Mouse (Mus musculus): ENCODE measurements around the gene Krt25. TPM values are rescaled to one million over a fixed set of nuclear protein-coding genes. Genes with fewer than 3 reads are reported as not detected.
A peak's percentile ranks its signal among the peaks of the same experiment; 100 is the strongest.

The Krt25 gene
- polyA plus RNA-seq, 1 experiment from 2014 or later: 0.06 TPM

- H3K9me3 ChIP-seq (replicated peaks; ENCODE audit: control insufficient read depth, low read length): no peaks in the 10 kb centered on the region
- no peak overlapping the region for H3K27ac ChIP-seq (ENCODE audit: low read length)
- H3K9ac ChIP-seq (ENCODE audit: low read length): no peak overlapping the region
- no peak overlapping the region for H3K4me2 ChIP-seq (ENCODE audit: low read depth, low read length)
- H3K4me3 ChIP-seq (replicated peaks; ENCODE audit: low read length): no peak overlapping the region
- 61% methylated on average over 5 of the region's 5 CpGs for WGBS
- no peaks in the 10 kb centered on the region for H3K36me3 ChIP-seq (ENCODE audit: control insufficient read depth, insufficient read depth, low read length)
- no peak for ATAC-seq (ENCODE audit: insufficient read depth, low FRiP score)
- no peaks in the 10 kb centered on the region for H3K27me3 ChIP-seq (ENCODE audit: control insufficient read depth, insufficient read depth, low read length)
- H3K4me1 ChIP-seq (ENCODE audit: control insufficient read depth, insufficient read depth, low read length): no peaks in the 10 kb centered on the region
These were observed 29.9 kb downstream of the Krt25 start for GRCm38 (mm10) chr11:99292846-99293245.

- Histone ChIP-seq H3K4me2 (ENCODE audit: low read depth, low read length) (no peak within 1 kb of the TSS), H3K36me3 (ENCODE audit: control insufficient read depth, insufficient read depth, low read length) (no peaks in the 10 kb centered on the region), H3K4me1 (ENCODE audit: control insufficient read depth, insufficient read depth, low read length) (no peaks in the 10 kb centered on the region), H3K9me3 (replicated peaks; ENCODE audit: control insufficient read depth, low read length) (no peaks in the 10 kb centered on the region), H3K27me3 (ENCODE audit: control insufficient read depth, insufficient read depth, low read length) (no peaks in the 10 kb centered on the region), H3K27ac (ENCODE audit: low read length) (no peak within 1 kb of the TSS), H3K9ac (ENCODE audit: low read length) (0 out of 2 replicates have a peak within 1 kb of the TSS, but pooled peaks have one; percentile 15), H3K4me3 (replicated peaks; ENCODE audit: low read length) (no peak within 1 kb of the TSS)
- WGBS: 32% methylated on average over 11 of the region's 11 CpGs
- ATAC-seq (ENCODE audit: insufficient read depth, low FRiP score): no peak
These were observed 37.9 kb downstream of the Krt25 start, which contains the start of gene Krt24 for GRCm38 (mm10) chr11:99284833-99285312. Krt24 (minus strand) TSS chr11:99285262.

- Histone ChIP-seq H3K4me3 (replicated peaks; ENCODE audit: low read length) (no peak overlapping the region), H3K27me3 (ENCODE audit: control insufficient read depth, insufficient read depth, low read length) (no peaks in the 10 kb centered on the region), H3K27ac (ENCODE audit: low read length) (no peak overlapping the region), H3K4me1 (ENCODE audit: control insufficient read depth, insufficient read depth, low read length) (no peaks in the 10 kb centered on the region), H3K4me2 (ENCODE audit: low read depth, low read length) (no peak overlapping the region), H3K9ac (ENCODE audit: low read length) (no peak overlapping the region), H3K9me3 (replicated peaks; ENCODE audit: control insufficient read depth, low read length) (no peaks in the 10 kb centered on the region), H3K36me3 (ENCODE audit: control insufficient read depth, insufficient read depth, low read length) (no peaks in the 10 kb centered on the region)
- 77% methylated on average over 5 of the region's 5 CpGs for WGBS
- ATAC-seq (ENCODE audit: insufficient read depth, low FRiP score): no peak
These were observed 38.7 kb downstream of the Krt25 start for GRCm38 (mm10) chr11:99284011-99284410.

GRCm38 (mm10) chr11:99283334-99283733 lies 39.4 kb downstream of the Krt25 start:
- Histone ChIP-seq H3K4me1 (ENCODE audit: control insufficient read depth, insufficient read depth, low read length) (no peaks in the 10 kb centered on the region), H3K9ac (ENCODE audit: low read length) (no peak overlapping the region), H3K9me3 (replicated peaks; ENCODE audit: control insufficient read depth, low read length) (no peaks in the 10 kb centered on the region), H3K27ac (ENCODE audit: low read length) (no peak overlapping the region), H3K36me3 (ENCODE audit: control insufficient read depth, insufficient read depth, low read length) (no peaks in the 10 kb centered on the region), H3K4me2 (ENCODE audit: low read depth, low read length) (no peak overlapping the region), H3K27me3 (ENCODE audit: control insufficient read depth, insufficient read depth, low read length) (no peaks in the 10 kb centered on the region), H3K4me3 (replicated peaks; ENCODE audit: low read length) (no peak overlapping the region)
- ATAC-seq (ENCODE audit: insufficient read depth, low FRiP score): no peak
- 48% methylated on average over 4 of the region's 4 CpGs for WGBS

- H3K27me3 ChIP-seq (ENCODE audit: control insufficient read depth, insufficient read depth, low read length): no peaks in the 10 kb centered on the region
- no peak for ATAC-seq (ENCODE audit: insufficient read depth, low FRiP score)
- no peaks in the 10 kb centered on the region for H3K9me3 ChIP-seq (replicated peaks; ENCODE audit: control insufficient read depth, low read length)
- no peaks in the 10 kb centered on the region for H3K36me3 ChIP-seq (ENCODE audit: control insufficient read depth, insufficient read depth, low read length)
- 74% methylated on average over 9 of the region's 9 CpGs for WGBS
- no peak overlapping the region for H3K27ac ChIP-seq (ENCODE audit: low read length)
- no peak overlapping the region for H3K9ac ChIP-seq (ENCODE audit: low read length)
- no peaks in the 10 kb centered on the region for H3K4me1 ChIP-seq (ENCODE audit: control insufficient read depth, insufficient read depth, low read length)
- H3K4me2 ChIP-seq (ENCODE audit: low read depth, low read length): no peak overlapping the region
- no peak overlapping the region for H3K4me3 ChIP-seq (replicated peaks; ENCODE audit: low read length)
These were observed 41.6 kb downstream of the Krt25 start for GRCm38 (mm10) chr11:99281116-99281515.

- Histone ChIP-seq H3K27ac (ENCODE audit: low read length) (no peak overlapping the region), H3K4me2 (ENCODE audit: low read depth, low read length) (no peak overlapping the region), H3K9ac (ENCODE audit: low read length) (no peak overlapping the region), H3K9me3 (replicated peaks; ENCODE audit: control insufficient read depth, low read length) (no peaks in the 10 kb centered on the region), H3K36me3 (ENCODE audit: control insufficient read depth, insufficient read depth, low read length) (no peaks in the 10 kb centered on the region), H3K4me3 (replicated peaks; ENCODE audit: low read length) (no peak overlapping the region), H3K27me3 (ENCODE audit: control insufficient read depth, insufficient read depth, low read length) (no peaks in the 10 kb centered on the region), H3K4me1 (ENCODE audit: control insufficient read depth, insufficient read depth, low read length) (no peaks in the 10 kb centered on the region)
- WGBS: 62% methylated on average over 5 of the region's 5 CpGs
- ATAC-seq (ENCODE audit: insufficient read depth, low FRiP score): no peak
These were observed 42.8 kb downstream of the Krt25 start for GRCm38 (mm10) chr11:99279986-99280385.

- no peak overlapping the region for H3K9ac ChIP-seq (ENCODE audit: low read length)
- no peak for ATAC-seq (ENCODE audit: insufficient read depth, low FRiP score)
- H3K4me3 ChIP-seq (replicated peaks; ENCODE audit: low read length): no peak overlapping the region
- no peaks in the 10 kb centered on the region for H3K36me3 ChIP-seq (ENCODE audit: control insufficient read depth, insufficient read depth, low read length)
- no peaks in the 10 kb centered on the region for H3K4me1 ChIP-seq (ENCODE audit: control insufficient read depth, insufficient read depth, low read length)
- H3K4me2 ChIP-seq (ENCODE audit: low read depth, low read length): no peak overlapping the region
- no peak overlapping the region for H3K27ac ChIP-seq (ENCODE audit: low read length)
- no peaks in the 10 kb centered on the region for H3K27me3 ChIP-seq (ENCODE audit: control insufficient read depth, insufficient read depth, low read length)
- H3K9me3 ChIP-seq (replicated peaks; ENCODE audit: control insufficient read depth, low read length): no peaks in the 10 kb centered on the region
- 28% methylated on average over 7 of the region's 7 CpGs for WGBS
These were observed 46.0 kb downstream of the Krt25 start for GRCm38 (mm10) chr11:99276786-99277185.

GRCm38 (mm10) chr11:99275624-99276023 lies 47.1 kb downstream of the Krt25 start:
- no peaks in the 10 kb centered on the region for H3K4me1 ChIP-seq (ENCODE audit: control insufficient read depth, insufficient read depth, low read length)
- no peaks in the 10 kb centered on the region for H3K9me3 ChIP-seq (replicated peaks; ENCODE audit: control insufficient read depth, low read length)
- ATAC-seq (ENCODE audit: insufficient read depth, low FRiP score): no peak
- H3K36me3 ChIP-seq (ENCODE audit: control insufficient read depth, insufficient read depth, low read length): no peaks in the 10 kb centered on the region
- no peak overlapping the region for H3K4me3 ChIP-seq (replicated peaks; ENCODE audit: low read length)
- 75% methylated on average over 6 of the region's 6 CpGs for WGBS
- no peak overlapping the region for H3K27ac ChIP-seq (ENCODE audit: low read length)
- no peak overlapping the region for H3K4me2 ChIP-seq (ENCODE audit: low read depth, low read length)
- no peaks in the 10 kb centered on the region for H3K27me3 ChIP-seq (ENCODE audit: control insufficient read depth, insufficient read depth, low read length)
- no peak overlapping the region for H3K9ac ChIP-seq (ENCODE audit: low read length)

GRCm38 (mm10) chr11:99272721-99273120 lies 50.0 kb downstream of the Krt25 start:
- H3K36me3 ChIP-seq (ENCODE audit: control insufficient read depth, insufficient read depth, low read length): no peaks in the 10 kb centered on the region
- 85% methylated on average over 4 of the region's 4 CpGs for WGBS
- no peaks in the 10 kb centered on the region for H3K27me3 ChIP-seq (ENCODE audit: control insufficient read depth, insufficient read depth, low read length)
- H3K27ac ChIP-seq (ENCODE audit: low read length): no peak overlapping the region
- H3K9me3 ChIP-seq (replicated peaks; ENCODE audit: control insufficient read depth, low read length): no peaks in the 10 kb centered on the region
- ATAC-seq (ENCODE audit: insufficient read depth, low FRiP score): no peak
- H3K4me1 ChIP-seq (ENCODE audit: control insufficient read depth, insufficient read depth, low read length): no peaks in the 10 kb centered on the region
- H3K4me2 ChIP-seq (ENCODE audit: low read depth, low read length): no peak overlapping the region
- no peak overlapping the region for H3K4me3 ChIP-seq (replicated peaks; ENCODE audit: low read length)
- no peak overlapping the region for H3K9ac ChIP-seq (ENCODE audit: low read length)

- Histone ChIP-seq H3K27ac (ENCODE audit: low read length) (no peak overlapping the region), H3K9me3 (replicated peaks; ENCODE audit: control insufficient read depth, low read length) (no peaks in the 10 kb centered on the region), H3K4me2 (ENCODE audit: low read depth, low read length) (no peak overlapping the region), H3K9ac (ENCODE audit: low read length) (no peak overlapping the region), H3K36me3 (ENCODE audit: control insufficient read depth, insufficient read depth, low read length) (no peaks in the 10 kb centered on the region), H3K4me3 (replicated peaks; ENCODE audit: low read length) (no peak overlapping the region), H3K4me1 (ENCODE audit: control insufficient read depth, insufficient read depth, low read length) (no peaks in the 10 kb centered on the region), H3K27me3 (ENCODE audit: control insufficient read depth, insufficient read depth, low read length) (no peaks in the 10 kb centered on the region)
- no peak for ATAC-seq (ENCODE audit: insufficient read depth, low FRiP score)
- WGBS: 71% methylated on average over 7 of the region's 7 CpGs
These were observed 53.6 kb downstream of the Krt25 start for GRCm38 (mm10) chr11:99269192-99269591.

Measured in stomach, embryonic 16.5 days (tissue).